Mouse (Mus musculus): ENCODE measurements around the gene Mcrip2.

GRCm38 (mm10) chr17:25907640-25908039, 39.1 kb upstream of the Mcrip2 start:
- no peak for TF ChIP-seq POLR2A (IDR thresholded peaks at IDR 0.05; ENCODE audit: borderline replicate concordance, control insufficient read depth, low read depth, low read length)
- TF ChIP-seq CTCF (IDR thresholded peaks at IDR 0.05; ENCODE audit: control insufficient read depth, insufficient read depth, low read length) = no peak
